ENCODE assay signal across 15 mouse cellular contexts in genomic region chr11:57601806-57602455, GRCm38 (mm10). TPM values are rescaled to one million over a fixed set of nuclear protein-coding genes. Genes with fewer than 3 reads are reported as not detected.
A peak's percentile ranks its signal among the peaks of the same experiment; 100 is the strongest.
DNase-seq lines count a peak whose midpoint lies in the region; ATAC-seq lines count a peak whose summit lies in the region.
"Had no signal": no experiment of that assay in that cellular context is flagged by ENCODE, and none has a peak within 500 bp of the region (broad histone marks: within the 10 kb centered on the region; RNA-seq: fewer than 3 reads in every experiment).

No protein-coding gene starts in this region.

- no peak overlapping the region for H3K4me2 ChIP-seq in embryonic facial prominence, embryonic 13.5 days
- no peak overlapping the region for H3K4me2 ChIP-seq in liver, embryonic 13.5 days
- no peak overlapping the region for H3K4me2 ChIP-seq in midbrain, embryonic 16.5 days (ENCODE audit: low read length)

- H3K9ac ChIP-seq in embryonic facial prominence, embryonic 13.5 days: no peak overlapping the region
- H3K9ac ChIP-seq in liver, embryonic 13.5 days: no peak overlapping the region
- no peak overlapping the region for H3K9ac ChIP-seq in midbrain, embryonic 16.5 days (ENCODE audit: low read depth, low read length)

- no peak overlapping the region for H3K4me3 ChIP-seq in embryonic facial prominence, embryonic 13.5 days
- H3K4me3 ChIP-seq in embryonic facial prominence, embryonic 10.5 days: no peak overlapping the region
- H3K4me3 ChIP-seq in liver, embryonic 13.5 days (replicated peaks): no peak overlapping the region
- H3K4me3 ChIP-seq in midbrain, embryonic 16.5 days (ENCODE audit: low read depth, low read length): no peak overlapping the region
- H3K4me3 ChIP-seq: forebrain, embryonic 10.5 days; myocyte had no signal

- peaks cover 40% of the 10 kb centered on the region for H3K4me1 ChIP-seq in embryonic facial prominence, embryonic 13.5 days
- H3K4me1 ChIP-seq in embryonic facial prominence, embryonic 10.5 days: peaks cover 20% of the 10 kb centered on the region
- H3K4me1 ChIP-seq in liver, embryonic 13.5 days (replicated peaks): peaks cover 17% of the 10 kb centered on the region
- peaks cover 33% of the 10 kb centered on the region for H3K4me1 ChIP-seq in midbrain, embryonic 16.5 days (ENCODE audit: control insufficient read depth, insufficient read depth, low read length)

- no peaks in the 10 kb centered on the region for H3K9me3 ChIP-seq in embryonic facial prominence, embryonic 13.5 days
- H3K9me3 ChIP-seq in embryonic facial prominence, embryonic 10.5 days: no peaks in the 10 kb centered on the region
- no peaks in the 10 kb centered on the region for H3K9me3 ChIP-seq in liver, embryonic 13.5 days (replicated peaks)
- no peaks in the 10 kb centered on the region for H3K9me3 ChIP-seq in midbrain, embryonic 16.5 days (replicated peaks; ENCODE audit: control insufficient read depth, low read length, poor library complexity, severe bottlenecking)
- H3K9me3 ChIP-seq: forebrain, embryonic 10.5 days had no signal

- 73% methylated on average over 2 of the region's 2 CpGs for WGBS in embryonic facial prominence, embryonic 13.5 days
- 74% methylated on average over 2 of the region's 2 CpGs for WGBS in embryonic facial prominence, embryonic 10.5 days
- WGBS in liver, embryonic 13.5 days (ENCODE audit: insufficient replicate concordance): 26% methylated on average over 2 of the region's 2 CpGs
- 67% methylated on average over 2 of the region's 2 CpGs for WGBS in midbrain, embryonic 16.5 days

- intact Hi-C loops in heart, postnatal 10 days (cut with DNase I): no loop called here
- intact Hi-C loops in heart, postnatal 36 days (cut with DNase I): no loop called here

- DNase-seq in embryonic facial prominence, embryonic 10.5 days (ENCODE audit: low spot score): no peak
- DNase-seq in heart, postnatal 10 days: peak; percentile 17 to 30
- no peak for DNase-seq in heart, postnatal 36 days
- DNase-seq in liver, embryonic 13.5 days: no peak
- DNase-seq in cerebellum, postnatal 10 days: no peak
- DNase-seq in kidney, adult 18-20 months: no peak
- DNase-seq: adrenal gland, postnatal 10 days; cerebellum, adult 9-11 months; lung, postnatal 4 days; right cerebral cortex, adult 18-20 months; thymus, adult 2 months had no signal

- H3K27ac ChIP-seq in embryonic facial prominence, embryonic 13.5 days: peak overlapping the region; percentile 11; the same call in 1 of the 2 replicates
- H3K27ac ChIP-seq in embryonic facial prominence, embryonic 10.5 days (replicated peaks): no peak overlapping the region
- H3K27ac ChIP-seq in liver, embryonic 13.5 days: no peak overlapping the region
- H3K27ac ChIP-seq in midbrain, embryonic 16.5 days (ENCODE audit: low read length): peak overlapping the region; percentile 30; the same call in 1 of the 2 replicates

- H3K27me3 ChIP-seq in embryonic facial prominence, embryonic 13.5 days: peaks cover 17% of the 10 kb centered on the region; the same call in 1 of the 2 replicates
- H3K27me3 ChIP-seq in embryonic facial prominence, embryonic 10.5 days (replicated peaks; ENCODE audit: low read depth, poor library complexity, severe bottlenecking): peaks cover 19% of the 10 kb centered on the region
- H3K27me3 ChIP-seq in liver, embryonic 13.5 days: peaks cover 35% of the 10 kb centered on the region
- peaks cover 4% of the 10 kb centered on the region; the same call in 1 of the 2 replicates for H3K27me3 ChIP-seq in midbrain, embryonic 16.5 days (ENCODE audit: control insufficient read depth, insufficient read depth, low read depth, low read length)

- no peak for ATAC-seq in embryonic facial prominence, embryonic 13.5 days (ENCODE audit: insufficient number of reproducible peaks, insufficient read depth, low FRiP score, low TSS enrichment, low read depth)
- peak; percentile 67 for ATAC-seq in liver, embryonic 13.5 days (ENCODE audit: low read depth)
- ATAC-seq in midbrain, embryonic 16.5 days: no peak

- no peaks in the 10 kb centered on the region for H3K36me3 ChIP-seq in embryonic facial prominence, embryonic 13.5 days
- H3K36me3 ChIP-seq in embryonic facial prominence, embryonic 10.5 days (replicated peaks): no peaks in the 10 kb centered on the region
- H3K36me3 ChIP-seq in liver, embryonic 13.5 days: no peaks in the 10 kb centered on the region
- no peaks in the 10 kb centered on the region for H3K36me3 ChIP-seq in midbrain, embryonic 16.5 days (ENCODE audit: control insufficient read depth, insufficient read depth, low read length)
- H3K36me3 ChIP-seq: forebrain, embryonic 10.5 days had no signal

RNA-seq across cellular contexts. Expression of gene Galnt10, which starts 43.3 kb away (rescaled TPM):
- polyA plus RNA-seq in embryonic facial prominence, embryonic 13.5 days (2015; fragmentation: Nextera tagmentation; extraction: Ambion mirVana): 24.1 and 27.7 TPM in 2 replicates
- 18.8 and 20.1 TPM in 2 replicates for polyA plus RNA-seq in embryonic facial prominence, embryonic 10.5 days (2016; fragmentation: Nextera tagmentation; extraction: Ambion mirVana)
- total RNA-seq in heart, postnatal 10 days (2021): 10 to 100 TPM; 12.2 to 13.0 TPM
- total RNA-seq in heart, postnatal 36 days (2021): 1 to 10 TPM; 6.7 to 9.2 TPM
- polyA plus RNA-seq in liver, embryonic 13.5 days (2015; fragmentation: Nextera tagmentation; extraction: Ambion mirVana): 23.6 and 27.5 TPM in 2 replicates
- polyA plus RNA-seq in midbrain, embryonic 16.5 days (2015; fragmentation: Nextera tagmentation; extraction: Ambion mirVana): 14.7 and 14.8 TPM in 2 replicates

Comparison
In these comparisons a context has a peak if more than half of its experiments do, and no peak if none do; other contexts are left out.
1. H3K27ac ChIP-seq: peak in embryonic facial prominence, embryonic 13.5 days (single experiment) and midbrain, embryonic 16.5 days (single experiment); none in embryonic facial prominence, embryonic 10.5 days (single experiment) and liver, embryonic 13.5 days (single experiment).
2. DNase-seq: peak in heart, postnatal 10 days (2 of 2); none in embryonic facial prominence, embryonic 10.5 days (single experiment), heart, postnatal 36 days (0 of 2), liver, embryonic 13.5 days (single experiment), cerebellum, postnatal 10 days (0 of 2) and kidney, adult 18-20 months (single experiment).